Mouse (Mus musculus): ENCODE results near the gene Uchl5. TPM values are rescaled to one million over a fixed set of nuclear protein-coding genes. Genes with fewer than 3 reads are reported as not detected.

Uchl5 gene
- total RNA-seq, 2 experiments from 2014 or later, result 15.5 to 16.2 TPM

Other genes starting within 250 kb of the Uchl5 start
- gene B3galt2, start 136.6 kb upstream of the Uchl5 start, total RNA-seq (2021), result 1 to 10 TPM; 1.4 to 2.5 TPM
- 10 to 100 TPM; 52.7 to 56.0 TPM for gene Cdc73, start 74.4 kb upstream of the Uchl5 start, total RNA-seq (2021)
- gene Glrx2, start 60.9 kb upstream of the Uchl5 start, total RNA-seq (2021), result 10 to 100 TPM; 81.3 to 91.5 TPM
- 1 to 10 TPM; 7.5 to 9.2 TPM for gene Trove2, start 204 bp upstream of the Uchl5 start, total RNA-seq (2021)
- 10 to 100 TPM; 41.2 to 57.6 TPM for gene Rgs2, start 226.9 kb downstream of the Uchl5 start, total RNA-seq (2021)

Measured in heart, postnatal 25 days (tissue).